In genomic region chr17:44252653-44253052, GRCm38 (mm10) we compare ENCODE assay signal across 17 mouse cellular contexts.
"Had no signal": no experiment of that assay in that cellular context is flagged by ENCODE, and none has a peak within 500 bp of the region (broad histone marks: within the 10 kb centered on the region; RNA-seq: fewer than 3 reads in every experiment).

No protein-coding gene starts in this region.

- H3K36me3 ChIP-seq: midbrain, embryonic 10.5 days; midbrain, embryonic 12.5 days; neural tube, embryonic 13.5 days; neural tube, embryonic 15.5 days; stomach, embryonic 15.5 days had no signal

- H3K4me1 ChIP-seq: midbrain, embryonic 10.5 days; midbrain, embryonic 12.5 days; stomach, embryonic 15.5 days had no signal

- H3K27ac ChIP-seq: midbrain, embryonic 10.5 days; midbrain, embryonic 12.5 days; neural tube, embryonic 13.5 days; neural tube, embryonic 15.5 days; stomach, embryonic 15.5 days; stomach, postnatal 0 days had no signal

- H3K27me3 ChIP-seq: stomach, embryonic 15.5 days had no signal

- ATAC-seq: midbrain, embryonic 16.5 days had no signal

- DNase-seq: lung, adult 18-20 months; lung, embryonic 14.5 days; lung, postnatal 10 days; lung, postnatal 4 days; midbrain, embryonic 14.5 days; right cerebral cortex, postnatal 14 days; thymus, adult 2 months; thymus, postnatal 25 days; thymus, postnatal 4 days had no signal

- H3K9ac ChIP-seq: lung, embryonic 14.5 days; midbrain, embryonic 12.5 days; neural tube, embryonic 13.5 days; neural tube, embryonic 15.5 days; stomach, embryonic 15.5 days had no signal

- H3K4me3 ChIP-seq: midbrain, embryonic 10.5 days; midbrain, embryonic 12.5 days; myocyte; neural tube, embryonic 13.5 days; neural tube, embryonic 15.5 days; stomach, embryonic 15.5 days had no signal
